Mouse (Mus musculus): ENCODE data around the gene Fermt1.
A peak's percentile ranks its signal among the peaks of the same experiment; 100 is the strongest.

Fermt1 gene

GRCm38 (mm10) chr2:132922076-132922873, 23.4 kb downstream of the Fermt1 start:
- DNase-seq (ENCODE audit: low read depth): no peak

- no peak for DNase-seq (ENCODE audit: low read depth)
Measured at GRCm38 (mm10) chr2:132914785-132915184, 30.9 kb downstream of the Fermt1 start.

- peak; percentile 58 for DNase-seq (ENCODE audit: low read depth)
Measured at GRCm38 (mm10) chr2:132906763-132907162, 38.9 kb downstream of the Fermt1 start.

- no peak for DNase-seq (ENCODE audit: low read depth)
Measured at GRCm38 (mm10) chr2:132904961-132905360, 40.7 kb downstream of the Fermt1 start.

GRCm38 (mm10) chr2:132903498-132903897, 42.2 kb downstream of the Fermt1 start:
- peak; percentile 70 for DNase-seq (ENCODE audit: low read depth)

- DNase-seq (ENCODE audit: low read depth): no peak
Measured at GRCm38 (mm10) chr2:132902056-132902455, 43.6 kb downstream of the Fermt1 start.

GRCm38 (mm10) chr2:132901636-132902035, 44.1 kb downstream of the Fermt1 start:
- DNase-seq (ENCODE audit: low read depth): no peak

GRCm38 (mm10) chr2:132900596-132900995, 45.1 kb downstream of the Fermt1 start:
- no peak for DNase-seq (ENCODE audit: low read depth)

- DNase-seq (ENCODE audit: low read depth): no peak
Measured at GRCm38 (mm10) chr2:132898211-132898610, 47.5 kb downstream of the Fermt1 start.

- DNase-seq (ENCODE audit: low read depth): no peak
Measured at GRCm38 (mm10) chr2:132893826-132894225, 51.9 kb downstream of the Fermt1 start.

GRCm38 (mm10) chr2:132885312-132885711, 60.4 kb downstream of the Fermt1 start:
- DNase-seq (ENCODE audit: low read depth): no peak

GRCm38 (mm10) chr2:132884303-132884967, 61.3 kb downstream of the Fermt1 start:
- no peak for DNase-seq (ENCODE audit: low read depth)

GRCm38 (mm10) chr2:132880844-132881645, 64.7 kb downstream of the Fermt1 start, which contains the start of gene Lrrn4:
Lrrn4 (minus strand) TSS chr2:132880891.
- DNase-seq (ENCODE audit: low read depth): no peak

- DNase-seq (ENCODE audit: low read depth): peak; percentile 18
Measured at GRCm38 (mm10) chr2:132879261-132880044, 66.3 kb downstream of the Fermt1 start.

GRCm38 (mm10) chr2:132876991-132877390, 68.7 kb downstream of the Fermt1 start:
- DNase-seq (ENCODE audit: low read depth): no peak

- peak; percentile 13 for DNase-seq (ENCODE audit: low read depth)
Measured at GRCm38 (mm10) chr2:132873657-132874326, 71.9 kb downstream of the Fermt1 start.

GRCm38 (mm10) chr2:132871663-132872062, 74.0 kb downstream of the Fermt1 start:
- DNase-seq (ENCODE audit: low read depth): no peak

- no peak for DNase-seq (ENCODE audit: low read depth)
Measured at GRCm38 (mm10) chr2:132870286-132870685, 75.4 kb downstream of the Fermt1 start.

GRCm38 (mm10) chr2:132869682-132870081, 76.0 kb downstream of the Fermt1 start:
- no peak for DNase-seq (ENCODE audit: low read depth)

- no peak for DNase-seq (ENCODE audit: low read depth)
Measured at GRCm38 (mm10) chr2:132867521-132867920, 78.2 kb downstream of the Fermt1 start.

- no peak for DNase-seq (ENCODE audit: low read depth)
Measured at GRCm38 (mm10) chr2:132863325-132863724, 82.4 kb downstream of the Fermt1 start.

Data from naive thymus-derived CD4-positive, alpha-beta T cell, adult 2 months (primary cell).